ENCODE assay signal across 10 mouse cellular contexts in genomic region chr4:131484607-131485111, GRCm38 (mm10).
A peak's percentile ranks its signal among the peaks of the same experiment; 100 is the strongest.
DNase-seq lines count a peak whose midpoint lies in the region; ATAC-seq and TF ChIP-seq lines count a peak whose summit lies in the region.
"Had no signal": no experiment of that assay in that cellular context is flagged by ENCODE, and none has a peak within 500 bp of the region (broad histone marks: within the 10 kb centered on the region; RNA-seq: fewer than 3 reads in every experiment).

No protein-coding gene starts in this region.

- 0 out of 2 replicates have a peak overlapping the region, but pooled peaks have one; percentile 20 for H3K9ac ChIP-seq in hindbrain, embryonic 14.5 days
- no peak overlapping the region for H3K9ac ChIP-seq in midbrain, postnatal 0 days (replicated peaks; ENCODE audit: low read length, poor library complexity, severe bottlenecking)
- H3K9ac ChIP-seq: heart, embryonic 15.5 days had no signal

- peak overlapping the region; percentile 72 for H3K27ac ChIP-seq in hindbrain, embryonic 14.5 days
- H3K27ac ChIP-seq in midbrain, postnatal 0 days (ENCODE audit: low read depth, low read length) = no peak overlapping the region
- H3K27ac ChIP-seq: heart, embryonic 15.5 days had no signal

- H3K27me3 ChIP-seq in hindbrain, embryonic 14.5 days (ENCODE audit: control insufficient read depth, insufficient read depth, low read length) = no peaks in the 10 kb centered on the region
- no peaks in the 10 kb centered on the region for H3K27me3 ChIP-seq in midbrain, postnatal 0 days (ENCODE audit: insufficient read depth, low read length)

- H3K9me3 ChIP-seq in hindbrain, embryonic 14.5 days (ENCODE audit: control insufficient read depth, low read length) = no peaks in the 10 kb centered on the region
- H3K9me3 ChIP-seq in midbrain, postnatal 0 days (ENCODE audit: low read length) = no peaks in the 10 kb centered on the region
- H3K9me3 ChIP-seq: heart, embryonic 15.5 days had no signal

- peak overlapping the region; percentile 17; the same call in 1 of the 2 replicates for H3K4me2 ChIP-seq in hindbrain, embryonic 14.5 days (replicated peaks)
- no peak overlapping the region for H3K4me2 ChIP-seq in midbrain, postnatal 0 days (ENCODE audit: low read depth, low read length, poor library complexity, severe bottlenecking)
- H3K4me2 ChIP-seq: heart, embryonic 15.5 days had no signal

- intact Hi-C loops in heart, postnatal 10 days (cut with DNase I) = loop anchor here (5.0 to 10.0 kb wide), 3 partner anchors 232 to 522 kb away; partner anchors contain the start of gene Ptpru

- TF ChIP-seq CTCF in midbrain, postnatal 0 days (IDR thresholded peaks at IDR 0.05) = no peak

- no peak for ATAC-seq in hindbrain, embryonic 14.5 days (ENCODE audit: low FRiP score)
- no peak for ATAC-seq in midbrain, postnatal 0 days (ENCODE audit: low FRiP score)
- no peak for ATAC-seq in monocyte, adult 5-6 weeks (replicated peaks; ENCODE audit: insufficient number of reproducible peaks, low FRiP score, low TSS enrichment, poor library complexity, severe bottlenecking)

- H3K36me3 ChIP-seq in hindbrain, embryonic 14.5 days (replicated peaks; ENCODE audit: control insufficient read depth, insufficient read depth) = no peaks in the 10 kb centered on the region
- H3K36me3 ChIP-seq in midbrain, postnatal 0 days (ENCODE audit: insufficient read depth, low read length) = no peaks in the 10 kb centered on the region
- H3K36me3 ChIP-seq: heart, embryonic 15.5 days had no signal

- DNase-seq in cerebellum, adult 11-12 months = peak; percentile 28
- DNase-seq in cerebellum, adult 11 months = no peak
- DNase-seq in embryo, embryonic 10.5 days (ENCODE audit: low spot score) = peak; percentile 82
- DNase-seq in hindbrain, embryonic 14.5 days (ENCODE audit: low spot score) = no peak
- DNase-seq in midbrain, postnatal 0 days (ENCODE audit: low spot score) = peak; percentile 56
- no peak for DNase-seq in heart, postnatal 10 days
- DNase-seq in testis, postnatal 14 days (ENCODE audit: low spot score) = no peak
- DNase-seq: lung, postnatal 4 days had no signal

- WGBS in hindbrain, embryonic 14.5 days = 32% methylated on average over 14 of the region's 14 CpGs
- WGBS in midbrain, postnatal 0 days = 41% methylated on average over 14 of the region's 14 CpGs

- peaks cover 51% of the 10 kb centered on the region for H3K4me1 ChIP-seq in hindbrain, embryonic 14.5 days (replicated peaks; ENCODE audit: control insufficient read depth, insufficient read depth, low read length)
- H3K4me1 ChIP-seq in midbrain, postnatal 0 days (ENCODE audit: insufficient read depth, low read length) = peaks cover 7% of the 10 kb centered on the region; the same call in 1 of the 2 replicates

- no peak overlapping the region for H3K4me3 ChIP-seq in hindbrain, embryonic 14.5 days (replicated peaks; ENCODE audit: low read length)
- no peak overlapping the region for H3K4me3 ChIP-seq in midbrain, postnatal 0 days (ENCODE audit: low read depth, low read length)
- H3K4me3 ChIP-seq: heart, embryonic 15.5 days had no signal

Comparison
In these comparisons a context has a peak if more than half of its experiments do, and no peak if none do; other contexts are left out.
1. DNase-seq: peak in cerebellum, adult 11-12 months (single experiment), embryo, embryonic 10.5 days (single experiment) and midbrain, postnatal 0 days (single experiment); none in cerebellum, adult 11 months (single experiment), hindbrain, embryonic 14.5 days (single experiment), heart, postnatal 10 days (0 of 2) and testis, postnatal 14 days (single experiment).